Comparison of ENCODE assay signal across 19 mouse cellular contexts in genomic region chr3:66101809-66102598, GRCm38 (mm10).
DNase-seq lines count a peak whose midpoint lies in the region; ATAC-seq and TF ChIP-seq lines count a peak whose summit lies in the region.
"Had no signal": no experiment of that assay in that cellular context is flagged by ENCODE, and none has a peak within 500 bp of the region (broad histone marks: within the 10 kb centered on the region; RNA-seq: fewer than 3 reads in every experiment).

No protein-coding gene starts in this region.

- no peaks in the 10 kb centered on the region for H3K27me3 ChIP-seq in neural tube, embryonic 11.5 days (ENCODE audit: control insufficient read depth, insufficient read depth, low read length)
- H3K27me3 ChIP-seq in hindbrain, embryonic 15.5 days, result no peaks in the 10 kb centered on the region
- H3K27me3 ChIP-seq in midbrain, embryonic 15.5 days (replicated peaks), result no peaks in the 10 kb centered on the region
- no peaks in the 10 kb centered on the region for H3K27me3 ChIP-seq in lung, postnatal 0 days (replicated peaks; ENCODE audit: insufficient read depth, low read length)
- H3K27me3 ChIP-seq: stomach, embryonic 15.5 days had no signal

- WGBS in neural tube, embryonic 11.5 days, result 75% methylated on average over 11 of the region's 11 CpGs
- WGBS in hindbrain, embryonic 15.5 days, result 48% methylated on average over 11 of the region's 11 CpGs
- WGBS in midbrain, embryonic 15.5 days, result 27% methylated on average over 11 of the region's 11 CpGs
- 87% methylated on average over 11 of the region's 11 CpGs for WGBS in lung, postnatal 0 days

- H3K4me2 ChIP-seq in neural tube, embryonic 11.5 days (ENCODE audit: low read depth), result no peak overlapping the region
- no peak overlapping the region for H3K4me2 ChIP-seq in hindbrain, embryonic 15.5 days
- no peak overlapping the region; the same call in 1 of the 2 replicates for H3K4me2 ChIP-seq in midbrain, embryonic 15.5 days
- H3K4me2 ChIP-seq in lung, postnatal 0 days (replicated peaks; ENCODE audit: low read depth, low read length), result no peak overlapping the region
- H3K4me2 ChIP-seq: stomach, embryonic 15.5 days had no signal

- H3K9ac ChIP-seq in neural tube, embryonic 11.5 days (ENCODE audit: low read length), result no peak overlapping the region
- H3K9ac ChIP-seq in hindbrain, embryonic 15.5 days, result no peak overlapping the region
- no peak overlapping the region for H3K9ac ChIP-seq in midbrain, embryonic 15.5 days
- H3K9ac ChIP-seq in lung, postnatal 0 days (replicated peaks; ENCODE audit: low read depth), result no peak overlapping the region
- H3K9ac ChIP-seq: liver, postnatal 0 days; stomach, embryonic 15.5 days had no signal

- no peaks in the 10 kb centered on the region for H3K9me3 ChIP-seq in neural tube, embryonic 11.5 days (ENCODE audit: control insufficient read depth, low read length)
- no peaks in the 10 kb centered on the region for H3K9me3 ChIP-seq in hindbrain, embryonic 15.5 days
- H3K9me3 ChIP-seq in midbrain, embryonic 15.5 days, result no peaks in the 10 kb centered on the region
- no peaks in the 10 kb centered on the region for H3K9me3 ChIP-seq in lung, postnatal 0 days (ENCODE audit: low read length)
- H3K9me3 ChIP-seq: heart, embryonic 10.5 days; stomach, embryonic 15.5 days had no signal

- H3K4me1 ChIP-seq in neural tube, embryonic 11.5 days (ENCODE audit: control insufficient read depth, insufficient read depth, low read length), result no peaks in the 10 kb centered on the region
- no peaks in the 10 kb centered on the region; the same call in 1 of the 2 replicates for H3K4me1 ChIP-seq in hindbrain, embryonic 15.5 days (replicated peaks)
- peaks cover 4% of the 10 kb centered on the region; the same call in 1 of the 2 replicates for H3K4me1 ChIP-seq in midbrain, embryonic 15.5 days
- no peaks in the 10 kb centered on the region for H3K4me1 ChIP-seq in lung, postnatal 0 days (ENCODE audit: insufficient read depth, low read depth, low read length)
- H3K4me1 ChIP-seq: heart, embryonic 10.5 days; stomach, embryonic 15.5 days had no signal

- H3K36me3 ChIP-seq in neural tube, embryonic 11.5 days (ENCODE audit: control insufficient read depth, insufficient read depth, low read length), result no peaks in the 10 kb centered on the region
- no peaks in the 10 kb centered on the region for H3K36me3 ChIP-seq in hindbrain, embryonic 15.5 days
- no peaks in the 10 kb centered on the region for H3K36me3 ChIP-seq in midbrain, embryonic 15.5 days (replicated peaks)
- H3K36me3 ChIP-seq in lung, postnatal 0 days (ENCODE audit: insufficient read depth, low read length), result no peaks in the 10 kb centered on the region
- H3K36me3 ChIP-seq: heart, embryonic 10.5 days; stomach, embryonic 15.5 days had no signal

- DNase-seq in neural tube, embryonic 11.5 days (ENCODE audit: low spot score), result no peak
- DNase-seq in neural tube, embryonic 10.5 days (ENCODE audit: extremely low spot score, low spot score), result no peak
- peak; percentile 80 for DNase-seq in retina, postnatal 1 day
- no peak for DNase-seq in heart, adult 9 months (ENCODE audit: low spot score in 2 of 2)
- no peak for DNase-seq in right cerebral cortex, postnatal 25 days
- no peak for DNase-seq in lung, postnatal 0 days (ENCODE audit: low spot score)
- DNase-seq: adrenal gland, postnatal 14 days; cerebellum, adult 9-10 months; gastrocnemius, postnatal 36 days; heart, postnatal 10 days; kidney, adult 9 months; kidney, postnatal 4 days; liver; liver, postnatal 0 days; right cerebral cortex, adult 18-20 months had no signal

- no peak for TF ChIP-seq EP300 in lung, postnatal 0 days (IDR thresholded peaks at IDR 0.05)

- H3K27ac ChIP-seq in neural tube, embryonic 11.5 days (ENCODE audit: low read depth, low read length), result no peak overlapping the region
- H3K27ac ChIP-seq in hindbrain, embryonic 15.5 days (replicated peaks), result peak overlapping the region; percentile 27; the same call in 1 of the 2 replicates
- H3K27ac ChIP-seq in midbrain, embryonic 15.5 days, result peak overlapping the region; percentile 72; the same call in 1 of the 2 replicates
- H3K27ac ChIP-seq in lung, postnatal 0 days (ENCODE audit: low read length), result no peak overlapping the region
- H3K27ac ChIP-seq: heart, embryonic 10.5 days; stomach, embryonic 15.5 days had no signal

- TF ChIP-seq CTCF in lung, postnatal 0 days (IDR thresholded peaks at IDR 0.05), result no peak

- ATAC-seq in neural tube, embryonic 11.5 days (ENCODE audit: insufficient read depth, low FRiP score, low TSS enrichment), result peak; percentile 84
- peak; percentile 82 for ATAC-seq in hindbrain, embryonic 15.5 days (ENCODE audit: low FRiP score, low read depth)
- peak; percentile 92 for ATAC-seq in midbrain, embryonic 15.5 days (replicated peaks)
- ATAC-seq in lung, postnatal 0 days, result no peak
- ATAC-seq: liver, postnatal 0 days had no signal

- no peak overlapping the region for H3K4me3 ChIP-seq in neural tube, embryonic 11.5 days (ENCODE audit: low read depth, low read length)
- H3K4me3 ChIP-seq in hindbrain, embryonic 15.5 days, result no peak overlapping the region
- no peak overlapping the region for H3K4me3 ChIP-seq in midbrain, embryonic 15.5 days
- no peak overlapping the region for H3K4me3 ChIP-seq in lung, postnatal 0 days (ENCODE audit: low read depth, low read length)
- H3K4me3 ChIP-seq: heart, embryonic 10.5 days; stomach, embryonic 15.5 days had no signal

Comparison
In these comparisons a context has a peak if more than half of its experiments do, and no peak if none do; other contexts are left out.
1. H3K27ac ChIP-seq: peak in hindbrain, embryonic 15.5 days (single experiment) and midbrain, embryonic 15.5 days (single experiment); none in neural tube, embryonic 11.5 days (single experiment) and lung, postnatal 0 days (single experiment).